Mouse (Mus musculus) MEL (cell line): ENCODE results near the gene Iqsec3. TPM values are rescaled to one million over a fixed set of nuclear protein-coding genes. Genes with fewer than 3 reads are reported as not detected.

Source experiments
- DNase-seq: peaks from one replicate; pipeline ENCODE4 v3.0.0; 2011; ENCODE audit warnings: low read depth, low spot score
- H3K27ac ChIP-seq: 2 replicates; pipeline ENCODE4 v1.5.1; 2012; ENCODE audit warnings: low read depth, mild to moderate bottlenecking, control low read depth, low read length, moderate library complexity; ENCODE audit not compliant: control insufficient read depth
- H3K27me3 ChIP-seq, 2 experiments: fragments of 150-350 bp in 1 of 2; sonication (generic) in 1 of 2; 2 replicates each; pipeline ENCODE4 v1.6.1; 2012; ENCODE audit warnings: low read length in 2 of 2, mild to moderate bottlenecking in 2 of 2, improper control_type of control experiment in 1 of 2, moderate library complexity in 1 of 2; ENCODE audit not compliant: insufficient read depth in 2 of 2, control insufficient read depth in 1 of 2
- H3K36me3 ChIP-seq, 2 experiments: 2 replicates each; pipeline ENCODE4 v1.6.1; 2012 to 2014; ENCODE audit warnings: low read length in 2 of 2, improper control_type of control experiment in 1 of 2, inconsistent platforms in 1 of 2, mild to moderate bottlenecking in 1 of 2; ENCODE audit not compliant: insufficient read depth in 2 of 2, control insufficient read depth in 1 of 2
- H3K4me1 ChIP-seq, 2 experiments: fragments of 150-350 bp in 1 of 2; sonication (generic) in 1 of 2; 2 replicates each; pipeline ENCODE4 v1.6.1; 2012; ENCODE audit warnings: low read length in 2 of 2, improper control_type of control experiment in 1 of 2, mild to moderate bottlenecking in 1 of 2; ENCODE audit not compliant: insufficient read depth in 2 of 2, control insufficient read depth in 1 of 2
- H3K4me3 ChIP-seq, 2 experiments: fragments of 150-350 bp in 1 of 2; sonication (generic) in 1 of 2; 2 replicates each; pipeline ENCODE4 v1.5.1; 2012; ENCODE audit warnings: low read depth in 2 of 2, low read length in 2 of 2, mild to moderate bottlenecking in 2 of 2, moderate library complexity in 2 of 2, control low read depth in 1 of 2, improper control_type of control experiment in 1 of 2; ENCODE audit not compliant: control insufficient read depth in 1 of 2, insufficient read depth in 1 of 2
- H3K79me2 ChIP-seq: 2 replicates; pipeline ENCODE4 v1.6.1; 2012; ENCODE audit warnings: mild to moderate bottlenecking, low read length, moderate library complexity; ENCODE audit not compliant: control insufficient read depth, poor library complexity, insufficient read depth
- H3K9ac ChIP-seq: 2 replicates; pipeline ENCODE4 v1.6.1; 2012; ENCODE audit warnings: low read depth, mild to moderate bottlenecking, control low read depth, low read length, moderate library complexity; ENCODE audit not compliant: control insufficient read depth, poor library complexity, severe bottlenecking
- H3K9me3 ChIP-seq: fragments of 150-350 bp; sonication (generic); replicated peaks from 2 replicates; pipeline ENCODE4 v1.6.1; 2012; ENCODE audit warnings: mild to moderate bottlenecking, low read length, improper control_type of control experiment, moderate library complexity; ENCODE audit not compliant: insufficient read depth
- CHD1 ChIP-seq: IDR thresholded peaks from 2 replicates; pipeline ENCODE4 v1.6.1; 2012; ENCODE audit warnings: low read depth, mild to moderate bottlenecking, inconsistent platforms, low read length, improper control_type of control experiment
- MAX ChIP-seq: IDR thresholded peaks from 2 replicates; pipeline ENCODE4 v1.6.1; 2011; ENCODE audit warnings: low read length, improper control_type of control experiment
- MYB ChIP-seq: IDR thresholded peaks from 2 replicates; pipeline ENCODE4 v1.6.1; 2011; ENCODE audit warnings: mild to moderate bottlenecking, low read depth, low read length, improper control_type of control experiment
- POLR2AphosphoS2 ChIP-seq: IDR thresholded peaks from 2 replicates; pipeline ENCODE4 v1.6.1; 2011; ENCODE audit warnings: low read length, improper control_type of control experiment
- POLR2AphosphoS5 ChIP-seq: IDR thresholded peaks from 2 replicates; pipeline ENCODE4 v1.6.1; 2012; ENCODE audit warnings: low read depth, borderline replicate concordance, mild to moderate bottlenecking, inconsistent platforms, low read length, moderate library complexity, mixed read lengths
- SIN3A ChIP-seq: IDR thresholded peaks from 2 replicates; pipeline ENCODE4 v1.6.1; 2012; ENCODE audit warnings: low read length, improper control_type of control experiment, inconsistent platforms
- SMC3 ChIP-seq: IDR thresholded peaks from 2 replicates; pipeline ENCODE4 v1.6.1; 2011; ENCODE audit warnings: low read depth, low read length, improper control_type of control experiment
- TCF12 ChIP-seq: IDR thresholded peaks from 2 replicates; pipeline ENCODE4 v1.6.1; 2014; ENCODE audit warnings: low read depth, mild to moderate bottlenecking, inconsistent platforms, low read length, improper control_type of control experiment, moderate library complexity
- USF2 ChIP-seq, 2 experiments: IDR thresholded peaks; 2 replicates each; pipeline ENCODE4 v1.6.1; 2011 to 2012; ENCODE audit warnings: improper control_type of control experiment in 2 of 2, low read length in 2 of 2, borderline replicate concordance in 1 of 2, inconsistent platforms in 1 of 2, low read depth in 1 of 2, mild to moderate bottlenecking in 1 of 2; ENCODE audit not compliant: insufficient read depth in 1 of 2
- ZKSCAN1 ChIP-seq: IDR thresholded peaks from 2 replicates; pipeline ENCODE4 v1.6.1; 2012; ENCODE audit warnings: low read depth, mild to moderate bottlenecking, inconsistent platforms, low read length, improper control_type of control experiment, moderate library complexity
- ZNF384 ChIP-seq: IDR thresholded peaks from 2 replicates; pipeline ENCODE4 v1.6.1; 2012; ENCODE audit warnings: low read depth, mild to moderate bottlenecking, inconsistent platforms, low read length, improper control_type of control experiment
- polyA plus RNA-seq, 2 experiments: library from polyadenylated mRNA; stranded (reverse) in 1 of 2; unstranded in 1 of 2; fragments of >175 nt in 1 of 2; fragments of >200 nt in 1 of 2; gene quantifications; 2 replicates each; pipeline versions ENCODE4 v1.2.1 to v1.2.4; 2012; ENCODE audit warnings: low replicate concordance in 2 of 2, low read depth in 1 of 2; ENCODE audit not compliant: insufficient read length in 2 of 2, insufficient read depth in 1 of 2, missing spikeins in 1 of 2
- total RNA-seq: library from RNA; depleted of rRNA; stranded (reverse); fragments of 300-350 nt; gene quantifications from 2 replicates; pipeline ENCODE4 v1.2.3, GENCODE M21; 2012

The Iqsec3 gene
- total and polyA plus RNA-seq, 3 experiments = 0.04 TPM; not detected in 2

DNA sequence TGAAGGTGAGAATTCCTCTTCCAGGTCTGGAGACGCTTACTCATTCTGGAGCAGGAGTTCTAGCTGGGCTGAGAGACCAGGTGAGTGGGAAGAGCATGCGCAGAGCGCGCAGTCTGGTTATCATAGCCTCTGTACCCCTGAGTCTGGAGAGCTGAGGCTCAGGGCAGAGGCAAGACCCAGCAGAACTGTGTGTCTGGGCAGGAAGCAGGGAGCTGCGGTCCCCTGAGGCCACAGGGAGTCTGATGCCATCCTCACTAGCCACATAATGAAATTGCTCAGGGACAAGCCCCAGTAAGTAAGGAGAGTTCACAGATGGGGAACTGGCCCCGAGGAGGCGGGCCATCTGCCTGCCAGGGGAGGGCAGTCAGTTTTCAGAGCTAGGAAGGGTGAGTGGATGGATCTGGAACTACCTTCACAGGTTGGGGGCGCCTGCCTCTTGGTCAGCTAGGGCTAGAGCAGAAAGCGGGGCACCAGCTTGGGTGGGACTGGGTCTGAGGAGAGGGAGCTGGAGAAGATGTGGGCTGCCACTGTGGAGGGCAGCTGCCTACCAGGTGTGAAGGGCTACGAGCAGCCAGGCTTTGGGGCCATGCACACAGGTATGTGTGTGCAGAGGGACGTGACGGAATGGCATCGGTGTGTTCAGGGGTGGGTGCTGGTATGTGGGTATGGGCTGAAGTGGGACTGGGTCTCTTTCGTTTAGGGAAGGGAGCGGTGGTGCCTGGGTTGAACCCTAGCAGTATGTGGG lies 130.3 kb downstream of the Iqsec3 start, which contains the start of gene Slc6a12:
Gene Slc6a12, plus strand, starts transcription at position 51 of the 745 bp plus-strand sequence.
- no peaks in the 10 kb centered on the region for H3K9me3 ChIP-seq
- H3K27me3 ChIP-seq = no peaks in the 10 kb centered on the region
- TF ChIP-seq USF2 (IDR thresholded peaks at IDR 0.05; ENCODE audit: borderline replicate concordance in 1 of 2, insufficient read depth in 1 of 2, low read depth in 1 of 2, low read length in 2 of 2) (no peak), ZKSCAN1 (no peak), MYB (no peak)
- no peak within 1 kb of the TSS for H3K4me3 ChIP-seq
- no peaks in the 10 kb centered on the region for H3K79me2 ChIP-seq
- no peak within 1 kb of the TSS for H3K9ac ChIP-seq
- no peaks in the 10 kb centered on the region for H3K4me1 ChIP-seq
- H3K36me3 ChIP-seq = no peaks in the 10 kb centered on the region
- H3K27ac ChIP-seq = no peak within 1 kb of the TSS
- DNase-seq = no peak

DNA sequence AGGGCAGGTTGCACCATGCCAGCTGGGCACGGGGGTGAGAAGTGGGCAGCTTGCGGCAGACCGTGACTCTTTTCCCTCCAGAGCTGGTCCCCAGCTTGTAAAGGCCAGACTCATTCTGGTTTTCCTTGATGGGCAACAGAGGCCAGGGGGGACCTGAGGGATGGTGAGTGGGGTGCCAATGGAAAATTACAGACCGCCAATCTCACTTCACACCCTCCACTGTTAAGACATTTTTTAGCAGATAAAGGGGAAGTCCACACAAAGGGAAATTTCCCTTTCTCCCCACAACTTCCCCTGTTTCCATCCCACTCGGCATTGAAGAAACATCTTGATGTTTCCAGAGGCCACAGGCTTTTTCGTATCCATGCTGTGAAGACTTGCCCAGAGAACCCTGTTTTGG lies 131.8 kb downstream of the Iqsec3 start:
- DNase-seq = no peak
- Histone ChIP-seq H3K79me2 (no peaks in the 10 kb centered on the region), H3K9ac (no peak overlapping the region), H3K9me3 (no peaks in the 10 kb centered on the region), H3K27ac (no peak overlapping the region), H3K36me3 (no peaks in the 10 kb centered on the region), H3K4me3 (no peak overlapping the region), H3K4me1 (no peaks in the 10 kb centered on the region)
- no peak for TF ChIP-seq SIN3A
- no peak for TF ChIP-seq CHD1
- no peak for TF ChIP-seq MYB
- no peak for TF ChIP-seq POLR2AphosphoS5
- no peak for TF ChIP-seq TCF12
- no peak for TF ChIP-seq POLR2AphosphoS2
- TF ChIP-seq, all 39 proteins: peak for 0
- no peaks in the 10 kb centered on the region for H3K27me3 ChIP-seq

DNA sequence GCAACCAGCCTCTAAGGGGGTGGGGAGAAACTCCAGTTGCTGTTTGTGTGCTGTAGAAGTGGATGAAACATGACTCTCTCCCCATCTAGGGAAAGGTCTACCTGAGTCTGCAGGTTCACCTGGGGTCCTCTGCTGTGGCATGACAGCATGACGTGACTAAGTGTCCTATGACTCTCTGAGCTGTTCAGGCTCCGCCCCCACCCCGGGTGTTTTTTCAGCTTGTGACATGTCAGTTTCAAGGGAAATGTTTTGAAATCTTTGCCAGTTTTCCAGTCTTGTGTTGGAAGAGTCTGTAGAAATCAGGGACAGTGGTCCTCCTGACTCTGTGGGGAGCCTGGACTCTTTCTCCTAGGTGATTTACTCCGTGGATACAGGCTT lies 135.0 kb downstream of the Iqsec3 start:
- DNase-seq = no peak
- Histone ChIP-seq H3K9me3 (no peaks in the 10 kb centered on the region), H3K27ac (no peak overlapping the region), H3K79me2 (no peaks in the 10 kb centered on the region), H3K4me3 (no peak overlapping the region), H3K9ac (no peak overlapping the region), H3K36me3 (no peaks in the 10 kb centered on the region), H3K27me3 (no peaks in the 10 kb centered on the region), H3K4me1 (no peaks in the 10 kb centered on the region)
- no peak for TF ChIP-seq ZNF384
- no peak for TF ChIP-seq POLR2AphosphoS5
- TF ChIP-seq SMC3 = no peak
- no peak for TF ChIP-seq MAX
